Mouse (Mus musculus): ENCODE measurements around the gene Asap3. TPM values are rescaled to one million over a fixed set of nuclear protein-coding genes. Genes with fewer than 3 reads are reported as not detected.
A peak's percentile ranks its signal among the peaks of the same experiment; 100 is the strongest.

The Asap3 gene
- total and polyA plus RNA-seq, 2 experiments: 3.3 to 5.8 TPM

DNA sequence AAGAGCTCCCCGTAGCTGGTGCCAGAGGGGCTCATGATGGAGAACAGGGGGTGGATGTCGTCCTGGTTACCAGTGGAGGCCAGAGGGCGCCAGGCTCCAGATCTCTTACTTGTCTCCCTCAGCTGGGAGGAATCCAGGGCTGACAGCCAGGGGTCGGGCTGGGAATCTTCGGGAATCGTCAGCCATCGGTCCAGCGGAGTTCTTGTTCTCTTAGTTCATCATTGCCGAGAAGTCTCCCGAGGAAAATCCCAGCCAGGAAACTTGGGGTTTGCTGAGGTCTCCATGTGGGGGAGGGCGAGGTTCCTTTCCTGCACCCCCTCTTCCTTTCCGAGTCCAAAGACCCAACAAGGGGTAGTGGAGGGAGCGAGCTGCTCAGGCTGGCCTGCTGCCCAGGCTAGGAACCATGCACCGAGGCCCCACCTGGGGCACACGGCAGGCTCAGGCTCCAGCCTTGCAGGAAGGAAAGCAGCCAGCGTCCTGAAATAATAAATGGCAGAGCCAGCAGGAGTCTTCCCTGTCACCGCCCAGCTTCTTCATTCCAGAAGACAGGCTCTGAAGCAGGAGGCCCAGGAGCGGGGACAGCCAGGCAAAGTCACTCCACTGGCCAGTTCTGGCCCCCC is 12.5 kb downstream of the Asap3 start:
- Histone ChIP-seq H3K36me3 (ENCODE audit: control insufficient read depth, insufficient read depth, low read length) (no peaks in the 10 kb centered on the region), H3K4me1 (ENCODE audit: control insufficient read depth, insufficient read depth, low read length) (peaks cover 26% of the 10 kb centered on the region), H3K27me3 (ENCODE audit: control insufficient read depth, insufficient read depth, low read length) (no peaks in the 10 kb centered on the region), H3K79me2 (ENCODE audit: control insufficient read depth, insufficient read depth, low read length) (peaks cover 16% of the 10 kb centered on the region; the same call in 1 of the 2 replicates), H3K27ac (replicated peaks; ENCODE audit: insufficient read depth, low read depth, low read length) (no peak overlapping the region), H3K4me3 (ENCODE audit: insufficient read depth, low read depth, low read length) (no peak overlapping the region), H3K9ac (ENCODE audit: low read depth, low read length) (no peak overlapping the region)
- TF ChIP-seq CTCF (IDR thresholded peaks at IDR 0.05; ENCODE audit: low read depth, low read length) (no peak), POLR2A (IDR thresholded peaks at IDR 0.05; ENCODE audit: extremely low read depth, insufficient read depth, low read length) (no peak)
- DNase-seq (ENCODE audit: extremely low read depth, low read depth, low spot score): no peak
- whole genome bisulfite sequencing: 56% methylated on average over 18 of the region's 18 CpGs

DNA sequence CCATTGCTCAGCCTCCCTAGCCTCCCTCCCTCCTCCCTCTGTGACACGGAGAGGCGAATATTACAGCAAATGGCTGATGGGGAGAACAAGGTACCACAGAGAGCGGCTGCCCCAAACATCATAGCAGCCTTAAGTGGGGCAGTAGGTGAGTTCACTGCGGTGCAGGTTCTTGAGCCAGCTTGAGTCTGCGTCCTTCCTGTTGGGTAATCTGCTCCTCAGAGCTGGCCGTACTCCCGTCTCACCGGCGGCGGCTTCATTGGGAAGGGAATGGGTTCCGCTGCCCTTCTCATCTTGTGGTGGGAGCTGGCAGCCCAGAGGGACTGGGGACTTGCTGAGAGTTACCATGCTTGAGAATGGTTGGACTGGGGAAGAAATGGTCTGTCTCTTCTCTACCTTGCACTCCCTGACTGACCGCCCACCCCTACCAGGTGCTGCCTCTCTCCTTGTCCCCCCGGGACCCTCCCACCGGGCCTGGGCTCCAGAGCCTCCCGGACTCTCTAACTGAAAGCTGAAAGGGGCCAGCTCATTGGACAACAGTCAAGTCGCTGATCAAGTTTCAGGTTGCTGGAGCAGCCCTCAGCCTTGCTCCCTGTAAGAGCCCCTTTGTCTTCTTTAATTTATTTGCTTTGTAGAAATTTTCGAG is 14.1 kb downstream of the Asap3 start:
- Histone ChIP-seq H3K27ac (replicated peaks; ENCODE audit: insufficient read depth, low read depth, low read length) (no peak overlapping the region), H3K36me3 (ENCODE audit: control insufficient read depth, insufficient read depth, low read length) (no peaks in the 10 kb centered on the region), H3K4me3 (ENCODE audit: insufficient read depth, low read depth, low read length) (no peak overlapping the region), H3K27me3 (ENCODE audit: control insufficient read depth, insufficient read depth, low read length) (no peaks in the 10 kb centered on the region), H3K4me1 (ENCODE audit: control insufficient read depth, insufficient read depth, low read length) (peaks cover 18% of the 10 kb centered on the region), H3K9ac (ENCODE audit: low read depth, low read length) (no peak overlapping the region), H3K79me2 (ENCODE audit: control insufficient read depth, insufficient read depth, low read length) (peaks cover 16% of the 10 kb centered on the region; the same call in 1 of the 2 replicates)
- TF ChIP-seq CTCF (IDR thresholded peaks at IDR 0.05; ENCODE audit: low read depth, low read length) (no peak), POLR2A (IDR thresholded peaks at IDR 0.05; ENCODE audit: extremely low read depth, insufficient read depth, low read length) (no peak)
- peak; percentile 57 for DNase-seq (ENCODE audit: extremely low read depth, low read depth, low spot score)
- WGBS: 52% methylated on average over 17 of the region's 17 CpGs

DNA sequence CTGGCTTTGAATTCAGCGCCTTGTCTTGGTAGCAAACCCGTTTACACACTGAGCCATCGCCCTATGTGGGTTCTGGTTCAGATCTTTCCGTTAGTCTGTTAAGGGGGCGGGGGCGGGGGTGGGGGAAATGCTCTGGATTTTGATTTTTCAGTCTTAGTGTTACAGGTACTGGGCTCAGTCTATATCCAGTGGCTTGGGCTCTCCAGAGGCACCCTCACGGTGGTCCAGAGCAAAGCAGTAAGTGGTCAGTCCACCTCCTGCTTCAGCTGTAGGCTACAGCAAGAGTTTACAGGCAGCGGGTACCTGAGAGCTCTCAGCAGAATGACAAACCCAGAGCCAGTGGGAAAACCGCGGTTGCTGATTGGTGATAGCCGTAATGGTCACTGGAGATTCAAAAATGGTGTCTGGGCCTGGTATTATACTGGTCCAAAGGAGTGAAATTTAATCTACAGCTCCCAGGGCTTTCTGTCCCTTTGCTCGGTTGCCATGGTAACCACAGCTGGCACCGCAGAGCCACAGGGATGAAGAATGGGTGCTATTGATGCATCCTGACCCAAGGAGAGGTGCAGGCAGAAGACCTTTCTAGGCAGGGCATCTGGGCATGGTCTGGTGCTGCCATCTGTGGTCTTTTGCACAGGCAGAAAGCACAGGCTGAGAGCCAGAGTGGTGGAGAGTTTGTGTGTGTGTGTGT is 17.5 kb downstream of the Asap3 start:
- Histone ChIP-seq H3K4me3 (ENCODE audit: insufficient read depth, low read depth, low read length) (no peak overlapping the region), H3K27ac (replicated peaks; ENCODE audit: insufficient read depth, low read depth, low read length) (no peak overlapping the region), H3K36me3 (ENCODE audit: control insufficient read depth, insufficient read depth, low read length) (no peaks in the 10 kb centered on the region), H3K79me2 (ENCODE audit: control insufficient read depth, insufficient read depth, low read length) (peaks cover 13% of the 10 kb centered on the region; the same call in 1 of the 2 replicates), H3K9ac (ENCODE audit: low read depth, low read length) (no peak overlapping the region), H3K27me3 (ENCODE audit: control insufficient read depth, insufficient read depth, low read length) (no peaks in the 10 kb centered on the region), H3K4me1 (ENCODE audit: control insufficient read depth, insufficient read depth, low read length) (peaks cover 9% of the 10 kb centered on the region)
- no peak for DNase-seq (ENCODE audit: extremely low read depth, low read depth, low spot score)
- TF ChIP-seq POLR2A (IDR thresholded peaks at IDR 0.05; ENCODE audit: extremely low read depth, insufficient read depth, low read length): no peak
- TF ChIP-seq CTCF (IDR thresholded peaks at IDR 0.05; ENCODE audit: low read depth, low read length): peak; percentile 44
- 82% methylated on average over 13 of the region's 13 CpGs for WGBS

DNA sequence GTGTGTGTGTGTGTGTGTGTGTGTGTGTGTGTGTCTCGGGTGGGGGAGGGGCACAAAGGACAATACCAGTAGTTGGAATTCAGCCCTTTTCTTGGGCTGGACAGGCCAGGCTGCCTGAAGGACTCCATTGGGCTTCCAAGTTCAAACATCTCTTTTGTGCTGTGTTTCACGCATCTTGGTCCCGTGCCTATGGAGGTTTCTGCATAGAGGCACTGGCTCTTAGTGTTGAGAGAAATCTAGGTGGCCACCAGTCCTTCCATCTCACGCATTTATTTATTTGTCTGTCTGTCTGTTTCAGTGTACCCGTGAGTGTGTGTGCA is 18.0 kb downstream of the Asap3 start:
- Histone ChIP-seq H3K27me3 (ENCODE audit: control insufficient read depth, insufficient read depth, low read length) (no peaks in the 10 kb centered on the region), H3K36me3 (ENCODE audit: control insufficient read depth, insufficient read depth, low read length) (no peaks in the 10 kb centered on the region), H3K4me1 (ENCODE audit: control insufficient read depth, insufficient read depth, low read length) (peaks cover 9% of the 10 kb centered on the region), H3K4me3 (ENCODE audit: insufficient read depth, low read depth, low read length) (no peak overlapping the region), H3K79me2 (ENCODE audit: control insufficient read depth, insufficient read depth, low read length) (peaks cover 8% of the 10 kb centered on the region; the same call in 1 of the 2 replicates), H3K9ac (ENCODE audit: low read depth, low read length) (no peak overlapping the region), H3K27ac (replicated peaks; ENCODE audit: insufficient read depth, low read depth, low read length) (no peak overlapping the region)
- TF ChIP-seq POLR2A (IDR thresholded peaks at IDR 0.05; ENCODE audit: extremely low read depth, insufficient read depth, low read length): no peak
- TF ChIP-seq CTCF (IDR thresholded peaks at IDR 0.05; ENCODE audit: low read depth, low read length): no peak
- 82% methylated on average over 4 of the region's 5 CpGs for WGBS
- no peak for DNase-seq (ENCODE audit: extremely low read depth, low read depth, low spot score)

DNA sequence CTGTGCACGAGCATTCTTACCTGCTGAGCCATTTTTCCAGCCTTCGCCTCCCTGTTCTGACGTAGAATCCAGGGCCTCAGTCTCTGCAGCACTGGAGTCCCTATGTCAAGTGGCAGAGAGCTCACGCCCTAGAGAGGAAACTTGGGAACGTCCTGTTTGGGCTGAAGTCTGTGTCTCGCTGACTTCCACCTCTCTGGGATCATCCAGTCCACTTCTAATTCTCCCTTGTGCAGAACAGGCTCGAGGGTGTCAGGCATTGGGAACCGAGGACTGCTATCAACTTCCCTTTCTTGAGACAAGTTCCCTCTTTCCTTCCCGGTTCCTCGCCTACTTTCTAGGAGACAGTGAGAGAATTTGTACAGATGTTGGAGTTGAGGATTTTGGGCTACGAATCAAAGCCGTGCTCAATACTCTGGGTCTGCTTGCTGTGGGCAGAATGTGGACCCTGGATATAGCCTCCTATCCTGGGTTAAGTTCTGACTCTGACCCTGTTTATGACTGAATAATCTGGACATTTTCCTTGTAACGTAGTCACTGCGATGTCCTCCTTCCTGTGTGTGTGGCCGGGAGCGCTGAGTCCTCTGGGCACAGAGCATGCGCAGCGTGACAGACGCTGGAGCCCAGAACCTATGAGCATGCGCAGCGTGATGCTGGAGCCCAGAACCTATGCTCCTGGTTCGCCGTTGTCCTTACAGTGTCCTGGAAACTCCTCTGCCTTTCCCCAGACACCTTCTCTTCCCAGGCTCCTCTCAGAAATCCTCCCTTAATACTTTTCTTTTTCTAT is 18.7 kb downstream of the Asap3 start:
- peaks cover 7% of the 10 kb centered on the region for H3K4me1 ChIP-seq (ENCODE audit: control insufficient read depth, insufficient read depth, low read length)
- peaks cover 5% of the 10 kb centered on the region; the same call in 1 of the 2 replicates for H3K79me2 ChIP-seq (ENCODE audit: control insufficient read depth, insufficient read depth, low read length)
- WGBS: 82% methylated on average over 23 of the region's 23 CpGs
- no peak overlapping the region for H3K9ac ChIP-seq (ENCODE audit: low read depth, low read length)
- TF ChIP-seq CTCF (IDR thresholded peaks at IDR 0.05; ENCODE audit: low read depth, low read length) (no peak), POLR2A (IDR thresholded peaks at IDR 0.05; ENCODE audit: extremely low read depth, insufficient read depth, low read length) (no peak)
- no peaks in the 10 kb centered on the region for H3K27me3 ChIP-seq (ENCODE audit: control insufficient read depth, insufficient read depth, low read length)
- no peak overlapping the region for H3K27ac ChIP-seq (replicated peaks; ENCODE audit: insufficient read depth, low read depth, low read length)
- no peak for DNase-seq (ENCODE audit: extremely low read depth, low read depth, low spot score)
- H3K4me3 ChIP-seq (ENCODE audit: insufficient read depth, low read depth, low read length): no peak overlapping the region
- H3K36me3 ChIP-seq (ENCODE audit: control insufficient read depth, insufficient read depth, low read length): no peaks in the 10 kb centered on the region

Data from liver, adult 2 months (tissue).